Mouse (Mus musculus) lung, postnatal 0 days (tissue): Measurements from ENCODE around the gene Olfr458.

ENCODE experiments used
- CTCF ChIP-seq: IDR thresholded peaks from 2 replicates; pipeline ENCODE4 v1.5.1; 2016; ENCODE audit warnings: antibody characterized with exemption, mild to moderate bottlenecking
- EP300 ChIP-seq: IDR thresholded peaks from 2 replicates; pipeline ENCODE4 v1.6.1; 2016; ENCODE audit warnings: antibody characterized with exemption, mild to moderate bottlenecking, control low read depth

- TF ChIP-seq CTCF (no peak), EP300 (no peak)
Observed at GRCm38 (mm10) chr6:42489731-42490130, 24.7 kb upstream of the Olfr458 start.
